Mouse (Mus musculus): ENCODE results near the gene Cst11. TPM values are rescaled to one million over a fixed set of nuclear protein-coding genes. Genes with fewer than 3 reads are reported as not detected.
"Not testable (repeated sequence)": the region's sequence is repeated elsewhere in the genome, so short reads cannot be mapped to it uniquely, and the experiment has no call there.

Gene Cst11
- polyA plus RNA-seq (2011; ENCODE audit: insufficient read length, low read depth, missing spikeins): not detected in 2 replicates

DNA sequence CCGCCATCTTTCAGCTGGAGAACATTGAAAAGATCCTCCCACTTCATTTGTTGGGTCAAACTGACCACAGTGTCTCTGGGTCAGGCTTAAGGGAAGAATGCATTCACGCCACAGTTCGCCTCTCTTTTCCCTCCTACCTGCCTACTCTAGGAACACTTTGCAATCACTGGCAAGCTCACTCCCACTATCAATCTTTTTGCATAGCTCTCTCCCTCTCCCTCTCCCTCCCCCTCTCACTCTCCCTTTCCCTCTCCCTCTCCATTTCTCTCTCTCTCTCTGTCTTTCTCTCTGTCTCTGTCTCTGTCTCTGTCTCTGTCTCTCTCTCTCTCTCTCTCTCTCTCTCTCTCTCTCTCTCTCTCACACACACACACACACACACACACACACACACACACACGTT is at the start of gene Cst11:
Cst11 (minus strand) TSS at position 101 of the 400 bp plus-strand sequence.
- H3K4me1 ChIP-seq (ENCODE audit: control insufficient read depth, insufficient read depth, low read length); H3K4me3 ChIP-seq (ENCODE audit: insufficient read depth, low read length); H3K27ac ChIP-seq (ENCODE audit: insufficient read depth, low read length): not testable (repeated sequence)

DNA sequence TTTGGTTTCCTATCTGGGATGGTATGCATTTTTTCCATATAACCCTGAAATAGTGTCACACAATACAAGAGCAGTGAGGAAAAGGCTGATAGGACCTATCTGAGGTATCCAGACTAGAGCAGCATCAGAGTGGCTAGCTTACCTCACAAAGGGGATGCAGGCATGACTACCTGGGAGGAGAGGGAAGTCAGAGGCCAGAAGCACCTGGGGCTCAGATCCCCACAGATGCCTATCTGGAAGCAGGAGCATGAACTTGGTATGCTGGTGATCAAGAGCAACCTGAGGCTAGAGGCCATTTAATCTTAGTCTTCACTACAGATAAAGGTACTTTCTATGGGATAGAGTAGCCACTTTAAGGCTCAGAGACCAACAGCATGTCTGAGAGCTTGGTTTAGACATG is 48.6 kb upstream of the Cst11 start, which contains the start of gene Cst13:
Cst13 (plus strand) TSS at position 173 of the 400 bp plus-strand sequence.
- H3K4me3 ChIP-seq (ENCODE audit: insufficient read depth, low read length): no peak within 1 kb of the TSS
- TF ChIP-seq CTCF (IDR thresholded peaks at IDR 0.05; ENCODE audit: borderline replicate concordance, insufficient read depth, low read length): no peak
- TF ChIP-seq POLR2A (IDR thresholded peaks at IDR 0.05; ENCODE audit: low read depth, low read length): no peak
- no peaks in the 10 kb centered on the region for H3K4me1 ChIP-seq (ENCODE audit: control insufficient read depth, insufficient read depth, low read length)
- H3K27ac ChIP-seq (ENCODE audit: insufficient read depth, low read length): no peak within 1 kb of the TSS

DNA sequence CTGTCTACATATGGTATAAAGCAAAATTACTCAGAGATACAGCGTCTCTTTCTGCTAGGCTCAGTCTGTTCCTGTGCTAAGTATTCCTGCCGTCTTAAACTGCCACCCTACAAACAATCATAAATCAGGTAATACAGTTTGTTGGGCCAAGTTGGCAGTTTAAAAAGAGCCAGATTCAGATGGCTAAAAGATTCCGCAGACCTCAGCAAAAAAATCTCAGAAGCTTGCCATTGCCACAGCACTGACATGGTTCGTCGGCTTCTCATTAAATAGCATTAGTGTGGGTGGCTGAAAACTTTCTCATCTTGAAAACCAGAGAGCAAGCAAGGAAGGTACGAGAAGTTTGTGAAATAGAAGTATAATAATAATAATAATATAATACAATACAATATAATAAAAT is 35.4 kb upstream of the Cst11 start:
- no peak overlapping the region for H3K4me3 ChIP-seq (ENCODE audit: insufficient read depth, low read length)
- TF ChIP-seq CTCF (IDR thresholded peaks at IDR 0.05; ENCODE audit: borderline replicate concordance, insufficient read depth, low read length): no peak
- H3K27ac ChIP-seq (ENCODE audit: insufficient read depth, low read length): no peak overlapping the region
- no peaks in the 10 kb centered on the region for H3K4me1 ChIP-seq (ENCODE audit: control insufficient read depth, insufficient read depth, low read length)

DNA sequence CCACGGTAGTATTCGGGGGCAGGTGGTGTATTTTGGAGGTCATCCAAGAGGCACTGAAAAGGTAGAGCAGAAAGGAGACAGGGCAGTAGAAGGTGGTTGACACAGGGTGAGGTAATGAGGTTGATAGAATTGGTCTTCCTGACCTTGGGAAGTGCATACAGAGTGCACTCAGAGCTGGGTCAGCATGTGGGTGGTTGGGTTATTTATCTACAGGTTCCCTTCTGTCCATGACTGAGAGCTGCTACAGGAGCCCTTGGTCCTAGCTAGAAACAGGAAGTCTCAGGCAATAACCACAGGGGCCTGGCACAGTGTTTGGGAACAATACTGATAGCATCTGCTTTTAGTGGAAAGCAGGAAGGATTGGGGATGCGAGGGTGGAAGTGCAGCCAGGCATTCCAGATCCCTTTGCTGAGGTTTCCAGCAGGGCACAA is 30.2 kb upstream of the Cst11 start:
- Histone ChIP-seq H3K4me3 (ENCODE audit: insufficient read depth, low read length) (no peak overlapping the region), H3K4me1 (ENCODE audit: control insufficient read depth, insufficient read depth, low read length) (no peaks in the 10 kb centered on the region), H3K27ac (ENCODE audit: insufficient read depth, low read length) (no peak overlapping the region)
- no peak for TF ChIP-seq POLR2A (IDR thresholded peaks at IDR 0.05; ENCODE audit: low read depth, low read length)
- no peak for TF ChIP-seq CTCF (IDR thresholded peaks at IDR 0.05; ENCODE audit: borderline replicate concordance, insufficient read depth, low read length)

DNA sequence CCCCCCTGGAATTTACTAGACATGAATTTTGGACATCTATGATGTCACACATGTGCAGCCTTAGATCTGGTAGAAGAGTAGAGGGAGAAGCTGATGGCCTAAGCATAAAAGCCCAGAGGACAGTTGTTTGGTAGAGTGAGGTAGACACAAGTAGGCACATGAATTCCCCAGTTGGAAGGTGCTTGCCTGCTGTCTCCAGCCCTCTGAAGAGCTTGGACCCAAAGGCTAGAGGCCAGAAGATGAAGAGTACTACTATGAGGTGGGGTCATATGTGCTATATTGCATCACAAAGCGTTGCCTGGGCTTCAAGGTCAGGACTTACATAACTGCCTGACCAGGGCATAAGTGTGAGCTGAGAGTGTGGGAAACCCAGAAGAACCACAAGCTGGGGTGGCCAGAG is 27.2 kb upstream of the Cst11 start, which contains the start of gene Cst8:
Cst8 (plus strand) TSS at position 301 of the 400 bp plus-strand sequence.
- H3K4me3 ChIP-seq (ENCODE audit: insufficient read depth, low read length): no peak within 1 kb of the TSS
- no peaks in the 10 kb centered on the region for H3K4me1 ChIP-seq (ENCODE audit: control insufficient read depth, insufficient read depth, low read length)
- H3K27ac ChIP-seq (ENCODE audit: insufficient read depth, low read length): no peak within 1 kb of the TSS
- TF ChIP-seq POLR2A (IDR thresholded peaks at IDR 0.05; ENCODE audit: low read depth, low read length) (no peak), CTCF (IDR thresholded peaks at IDR 0.05; ENCODE audit: borderline replicate concordance, insufficient read depth, low read length) (no peak)

DNA sequence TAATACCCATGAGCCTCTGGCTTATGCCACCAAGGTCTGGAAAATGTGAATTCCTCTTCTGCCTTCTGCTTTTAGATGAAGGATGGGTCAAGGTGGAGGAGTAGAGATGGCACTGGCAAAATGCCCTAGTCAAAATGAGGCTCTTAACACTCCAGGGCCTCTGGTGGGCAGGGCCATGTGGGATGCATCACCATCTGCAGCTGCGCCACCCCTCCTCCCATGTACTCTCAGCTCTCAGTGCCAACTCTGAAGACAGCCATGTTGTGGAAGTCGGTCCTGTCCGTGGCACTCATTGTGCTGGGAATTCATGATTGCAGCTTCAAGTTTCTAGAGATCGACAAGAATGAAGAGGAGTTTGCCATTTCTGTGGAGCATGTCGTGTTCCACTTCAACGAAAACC is 17.8 kb upstream of the Cst11 start, which contains the start of gene Cst12:
Cst12 (plus strand) TSS at position 220 of the 400 bp plus-strand sequence.
- Histone ChIP-seq H3K27ac (ENCODE audit: insufficient read depth, low read length) (no peak within 1 kb of the TSS), H3K4me1 (ENCODE audit: control insufficient read depth, insufficient read depth, low read length) (no peaks in the 10 kb centered on the region), H3K4me3 (ENCODE audit: insufficient read depth, low read length) (no peak within 1 kb of the TSS)
- TF ChIP-seq POLR2A (IDR thresholded peaks at IDR 0.05; ENCODE audit: low read depth, low read length): no peak
- no peak for TF ChIP-seq CTCF (IDR thresholded peaks at IDR 0.05; ENCODE audit: borderline replicate concordance, insufficient read depth, low read length)

DNA sequence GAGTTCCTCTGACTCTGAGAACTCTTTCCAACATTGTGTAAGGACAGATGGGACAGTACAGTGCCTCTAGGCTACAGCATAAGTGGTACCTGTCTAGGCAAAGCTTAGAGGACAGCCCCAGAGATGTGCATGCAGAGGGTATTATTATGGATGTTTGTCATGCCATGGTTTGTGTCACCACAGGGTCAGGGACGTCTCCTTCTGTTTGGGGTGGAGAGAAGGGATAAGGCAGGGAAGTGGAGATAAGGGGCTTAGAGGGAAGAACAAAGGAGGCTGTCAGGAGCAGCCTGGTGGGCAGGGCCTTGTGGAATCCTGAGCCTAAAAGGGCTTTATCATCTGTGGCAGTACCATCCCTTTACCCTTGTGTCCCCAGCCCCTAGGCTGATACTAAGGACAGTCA is 10.4 kb upstream of the Cst11 start, which contains the start of gene 8030411F24Rik:
8030411F24Rik (plus strand) TSS at position 301 of the 400 bp plus-strand sequence.
- Histone ChIP-seq H3K27ac (ENCODE audit: insufficient read depth, low read length) (no peak within 1 kb of the TSS), H3K4me3 (ENCODE audit: insufficient read depth, low read length) (no peak within 1 kb of the TSS), H3K4me1 (ENCODE audit: control insufficient read depth, insufficient read depth, low read length) (no peaks in the 10 kb centered on the region)
- no peak for TF ChIP-seq CTCF (IDR thresholded peaks at IDR 0.05; ENCODE audit: borderline replicate concordance, insufficient read depth, low read length)
- TF ChIP-seq POLR2A (IDR thresholded peaks at IDR 0.05; ENCODE audit: low read depth, low read length): no peak

DNA sequence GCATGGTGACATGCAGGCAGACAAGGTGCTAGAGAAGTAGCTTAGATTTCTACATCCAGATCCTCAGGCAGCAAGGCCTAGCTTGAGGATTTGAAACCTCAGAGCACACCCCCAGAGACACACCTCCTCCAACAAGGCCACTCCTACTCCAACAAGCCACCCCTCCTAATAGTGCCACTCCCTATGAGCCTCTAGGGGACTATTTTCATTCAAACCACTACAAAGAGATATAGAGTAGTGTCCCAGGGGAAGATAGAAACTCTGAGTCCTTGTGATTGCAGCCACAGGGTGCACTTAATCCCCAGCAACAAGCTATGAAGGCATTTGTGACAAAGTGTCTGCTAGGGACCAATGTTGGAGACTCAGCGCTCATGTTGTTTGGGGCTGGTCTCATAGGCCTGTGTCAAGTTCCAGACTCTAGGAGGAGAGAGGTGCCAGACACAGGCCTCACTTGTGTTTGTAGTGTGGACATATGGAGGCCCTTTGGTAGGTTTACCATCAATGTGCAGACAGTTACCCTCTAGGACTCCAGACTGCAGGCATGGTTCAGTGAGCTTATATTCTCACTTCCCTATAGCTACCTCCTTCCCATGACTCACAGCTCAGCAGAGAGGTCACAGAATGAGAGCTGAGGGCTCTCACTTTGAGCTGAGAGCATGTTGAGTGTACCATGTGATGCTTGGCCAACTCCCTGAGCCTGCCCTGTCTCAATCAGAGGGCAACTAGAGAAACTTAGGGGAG is 7.5 kb downstream of the Cst11 start:
- Histone ChIP-seq H3K4me1 (ENCODE audit: control insufficient read depth, insufficient read depth, low read length) (no peaks in the 10 kb centered on the region), H3K27ac (ENCODE audit: insufficient read depth, low read length) (no peak overlapping the region), H3K4me3 (ENCODE audit: insufficient read depth, low read length) (no peak overlapping the region)
- TF ChIP-seq CTCF (IDR thresholded peaks at IDR 0.05; ENCODE audit: borderline replicate concordance, insufficient read depth, low read length): no peak
- TF ChIP-seq POLR2A (IDR thresholded peaks at IDR 0.05; ENCODE audit: low read depth, low read length): no peak

DNA sequence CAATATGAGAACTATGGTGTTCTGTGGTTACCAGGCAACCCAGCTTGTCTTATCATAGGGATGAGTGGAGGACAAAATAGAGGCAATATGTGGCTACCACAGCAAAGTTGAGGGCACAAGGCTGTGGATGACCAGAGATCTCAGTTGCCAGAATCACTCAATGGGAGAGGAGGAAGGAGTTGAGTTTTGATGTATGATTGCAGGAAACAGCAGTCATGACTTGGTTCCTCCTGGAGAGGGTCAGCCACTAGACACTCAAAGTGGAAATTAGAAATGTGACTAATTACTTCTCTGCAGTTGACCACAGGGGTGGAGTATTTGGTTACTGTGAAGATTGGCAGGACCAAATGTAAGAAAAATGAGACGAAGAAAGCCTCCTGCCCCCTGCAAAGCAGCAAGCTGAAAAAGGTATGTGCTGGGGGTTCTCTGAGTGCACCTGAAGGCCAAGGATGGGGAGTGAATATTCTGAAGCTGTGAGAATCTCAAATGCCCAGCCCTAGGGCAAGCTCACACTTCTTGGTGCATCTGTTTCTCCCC is 16.9 kb downstream of the Cst11 start:
- TF ChIP-seq POLR2A (IDR thresholded peaks at IDR 0.05; ENCODE audit: low read depth, low read length): no peak
- TF ChIP-seq CTCF (IDR thresholded peaks at IDR 0.05; ENCODE audit: borderline replicate concordance, insufficient read depth, low read length): no peak

More for the DNA sequence above, 16.9 kb downstream of the Cst11 start:
- H3K4me3 ChIP-seq (ENCODE audit: insufficient read depth, low read length): no peak overlapping the region
- no peak overlapping the region for H3K27ac ChIP-seq (ENCODE audit: insufficient read depth, low read length)
- H3K4me1 ChIP-seq (ENCODE audit: control insufficient read depth, insufficient read depth, low read length): no peaks in the 10 kb centered on the region; the same call in 1 of the 2 replicates

Measured in embryonic fibroblast, embryonic 13.5 days (primary cell).